Mouse (Mus musculus) kidney, embryonic 15.5 days (tissue): ENCODE data around the gene Spata2. TPM values are rescaled to one million over a fixed set of nuclear protein-coding genes. Genes with fewer than 3 reads are reported as not detected.

ENCODE experiments used
- ATAC-seq: fragments of 200-750 bp; cut with Nextera tagmentation; replicated peaks from 2 replicates; pipeline ENCODE4 v1.8.0; 2017; ENCODE audit warnings: moderate TSS enrichment; ENCODE audit not compliant: low FRiP score
- H3K27ac ChIP-seq: fragments of 300-500 bp; sonication (generic); 2 replicates; pipeline ENCODE4 v1.5.1; 2015; ENCODE audit warnings: mild to moderate bottlenecking, inconsistent platforms
- H3K27me3 ChIP-seq: fragments of 300-500 bp; sonication (generic); 2 replicates; pipeline ENCODE4 v1.6.1; 2015; ENCODE audit warnings: inconsistent platforms
- H3K36me3 ChIP-seq: fragments of 300-500 bp; sonication (generic); 2 replicates; pipeline ENCODE4 v1.6.1; 2015; ENCODE audit warnings: inconsistent platforms
- H3K4me1 ChIP-seq: fragments of 300-500 bp; sonication (generic); 2 replicates; pipeline ENCODE4 v1.6.1; 2015; ENCODE audit warnings: inconsistent platforms
- H3K4me2 ChIP-seq: fragments of 300-500 bp; sonication (generic); 2 replicates; pipeline ENCODE4 v1.6.1; 2015; ENCODE audit warnings: moderate library complexity, mild to moderate bottlenecking, inconsistent platforms
- H3K4me3 ChIP-seq: fragments of 300-500 bp; sonication (generic); replicated peaks from 2 replicates; pipeline ENCODE4 v1.5.1; 2015; ENCODE audit warnings: mild to moderate bottlenecking, inconsistent platforms
- H3K9ac ChIP-seq: fragments of 300-500 bp; sonication (generic); 2 replicates; pipeline ENCODE4 v1.6.1; 2015; ENCODE audit warnings: mild to moderate bottlenecking, inconsistent platforms
- H3K9me3 ChIP-seq: fragments of 300-500 bp; sonication (generic); replicated peaks from 2 replicates; pipeline ENCODE4 v1.6.1; 2016; ENCODE audit warnings: inconsistent platforms
- WGBS: fragments of 180-500 bp; shearing (Covaris S2); methylation state at CpG from one replicate; pipeline ENCODE4 v1.1.7; 2015; ENCODE audit warnings: mixed read lengths; 5-methylcytosine and 5-hydroxymethylcytosine counted together
- polyA plus RNA-seq: library from polyadenylated mRNA; unstranded; fragments of >200 nt; fragmentation: Nextera tagmentation; extraction: Ambion mirVana; gene quantifications from 2 replicates; pipeline ENCODE4 v1.2.1, GENCODE M21; 2015

Spata2 gene
- polyA plus RNA-seq, 1 experiment from 2014 or later: 17.8 TPM

DNA sequence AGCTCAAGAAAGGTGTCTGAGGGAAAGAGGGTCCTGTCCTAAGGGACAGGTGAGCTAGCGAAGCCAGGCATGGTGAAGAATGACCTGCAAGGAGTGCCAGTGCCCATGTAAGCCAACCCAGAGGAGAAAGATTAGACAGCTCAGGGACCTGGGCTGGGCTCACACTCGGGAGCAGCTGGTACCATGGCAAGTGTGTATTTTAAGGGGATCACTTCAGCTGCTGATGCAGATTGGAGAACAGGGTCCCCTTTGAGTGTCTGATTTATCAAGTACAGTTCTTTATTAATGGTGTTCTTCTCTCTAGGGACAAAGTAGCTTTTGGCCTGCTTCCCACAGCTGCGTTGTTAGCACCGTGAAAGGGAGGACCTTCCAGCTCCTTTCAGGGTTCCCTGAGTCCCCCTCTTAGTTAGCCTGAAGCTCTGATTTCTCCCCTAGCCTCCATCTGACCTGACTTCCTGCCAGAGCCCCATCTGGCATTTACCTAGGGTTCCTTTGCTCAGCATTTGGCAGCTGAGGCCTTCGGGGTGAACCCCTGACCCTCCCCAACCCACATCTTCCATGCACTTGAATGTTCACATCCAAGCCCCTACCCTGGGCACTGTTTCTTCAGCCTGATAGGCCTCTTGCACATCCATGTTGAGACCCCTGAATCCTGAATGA is 36.2 kb downstream of the Spata2 start:
- Histone ChIP-seq H3K27me3 (no peaks in the 10 kb centered on the region), H3K4me1 (no peaks in the 10 kb centered on the region), H3K9me3 (no peaks in the 10 kb centered on the region), H3K36me3 (peaks cover 90% of the 10 kb centered on the region), H3K27ac (no peak overlapping the region), H3K4me3 (no peak overlapping the region), H3K9ac (no peak overlapping the region), H3K4me2 (no peak overlapping the region)
- ATAC-seq: no peak
- WGBS: 92% methylated on average over 5 of the region's 5 CpGs

DNA sequence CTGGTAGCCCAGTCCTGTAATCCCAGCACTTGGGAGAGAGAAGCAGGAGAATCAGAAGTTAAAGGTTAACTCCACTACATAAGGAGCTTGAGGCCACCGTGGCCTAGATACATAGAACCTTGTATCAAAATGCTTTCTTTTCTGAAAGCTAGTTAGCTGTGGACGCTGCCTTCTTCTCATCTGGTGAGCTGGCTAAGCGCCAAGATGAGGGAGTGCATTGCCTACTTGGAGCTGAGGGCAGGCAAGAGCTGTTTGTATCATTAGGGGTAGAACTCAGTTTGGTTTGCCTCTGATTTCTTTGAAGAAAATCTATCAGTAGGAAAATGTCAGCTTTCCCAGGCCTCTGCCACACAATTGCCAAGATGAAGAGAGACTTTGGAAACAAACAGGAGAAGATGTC is 38.9 kb downstream of the Spata2 start:
- Histone ChIP-seq H3K9ac (no peak overlapping the region), H3K36me3 (peaks cover 88% of the 10 kb centered on the region), H3K27me3 (no peaks in the 10 kb centered on the region), H3K4me3 (no peak overlapping the region), H3K4me1 (peaks cover 3% of the 10 kb centered on the region; the same call in 1 of the 2 replicates), H3K4me2 (no peak overlapping the region), H3K27ac (no peak overlapping the region), H3K9me3 (no peaks in the 10 kb centered on the region)
- ATAC-seq: no peak
- 75% methylated on average over 3 of the region's 3 CpGs for WGBS

DNA sequence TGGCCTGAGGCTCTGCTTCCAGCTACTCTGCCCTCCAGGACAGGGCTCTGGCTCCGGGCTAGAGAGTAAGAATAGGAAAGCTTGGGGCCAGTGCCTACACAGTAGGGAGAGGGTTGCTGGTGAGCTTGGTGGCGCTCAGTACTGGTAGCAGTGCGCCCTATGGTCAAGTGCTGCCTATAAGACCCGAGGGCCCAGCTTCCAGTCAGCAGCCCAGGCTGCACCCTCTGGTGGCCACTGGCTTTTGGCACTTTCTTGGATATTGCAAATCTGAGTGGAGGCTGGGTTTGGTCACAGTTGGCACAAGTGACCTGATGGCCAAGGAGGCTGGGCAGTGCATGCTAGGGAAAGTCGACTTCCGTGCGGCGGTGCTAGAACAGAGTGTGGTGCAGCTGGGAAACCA is 42.0 kb downstream of the Spata2 start:
- 95% methylated on average over 8 of the region's 8 CpGs for whole genome bisulfite sequencing
- ATAC-seq: no peak
- H3K9me3 ChIP-seq: no peaks in the 10 kb centered on the region
- no peak overlapping the region for H3K9ac ChIP-seq
- H3K4me1 ChIP-seq: peaks cover 12% of the 10 kb centered on the region
- H3K36me3 ChIP-seq: peaks cover 82% of the 10 kb centered on the region
- no peak overlapping the region for H3K4me2 ChIP-seq
- no peak overlapping the region for H3K4me3 ChIP-seq
- no peak overlapping the region for H3K27ac ChIP-seq
- H3K27me3 ChIP-seq: no peaks in the 10 kb centered on the region

DNA sequence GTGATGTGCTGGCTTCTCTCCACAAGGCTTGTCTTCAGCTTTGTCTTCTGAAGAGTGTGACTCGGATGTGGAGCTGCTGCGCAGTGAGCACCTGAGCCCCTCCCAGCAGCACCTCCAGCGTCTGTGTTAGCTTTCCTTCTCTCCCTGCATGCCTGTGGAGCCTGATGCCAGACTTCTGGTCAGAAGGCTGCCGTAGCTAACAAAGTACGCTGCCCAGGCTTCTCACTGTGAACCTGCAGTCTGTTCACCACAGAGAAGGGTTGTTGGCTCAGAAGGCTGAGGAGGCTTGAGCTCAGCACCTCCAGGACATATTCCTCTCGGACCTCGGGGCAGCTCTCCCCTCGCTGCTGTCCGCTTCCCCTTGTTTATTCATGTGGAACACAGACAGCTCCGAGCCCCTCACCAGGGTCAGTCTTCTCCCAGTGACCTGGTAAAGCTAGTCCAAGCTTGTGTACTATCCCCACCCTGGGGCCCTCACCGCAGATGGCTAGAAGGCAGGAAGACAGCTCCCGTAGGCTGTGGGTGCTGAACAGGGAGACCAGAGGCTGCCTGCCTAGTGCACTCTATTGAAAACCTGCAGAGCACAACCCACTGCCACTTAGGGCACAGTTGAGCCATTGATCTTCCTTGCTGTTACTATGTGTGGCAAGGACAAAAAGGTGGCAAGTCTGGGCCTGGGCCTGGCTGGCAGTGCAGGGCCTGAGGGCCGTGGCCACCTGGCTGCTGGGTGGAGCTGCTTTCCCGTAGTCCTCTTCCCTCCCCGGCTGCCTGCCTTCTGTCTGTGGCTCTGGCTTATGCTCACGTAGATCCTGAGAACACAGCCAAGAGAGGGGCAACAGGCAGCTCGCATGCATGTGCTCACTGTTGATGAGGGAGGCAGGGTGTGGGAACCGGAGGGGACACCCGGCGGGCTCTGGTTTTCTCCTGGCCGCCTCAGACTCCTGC is 43.1 kb downstream of the Spata2 start:
- Histone ChIP-seq H3K9me3 (no peaks in the 10 kb centered on the region), H3K4me3 (no peak overlapping the region), H3K27me3 (no peaks in the 10 kb centered on the region), H3K4me2 (no peak overlapping the region), H3K9ac (no peak overlapping the region), H3K4me1 (peaks cover 22% of the 10 kb centered on the region), H3K36me3 (peaks cover 79% of the 10 kb centered on the region), H3K27ac (0 out of 2 replicates have a peak overlapping the region, but pooled peaks have one; percentile 14)
- no peak for ATAC-seq
- 83% methylated on average over 21 of the region's 21 CpGs for whole genome bisulfite sequencing

DNA sequence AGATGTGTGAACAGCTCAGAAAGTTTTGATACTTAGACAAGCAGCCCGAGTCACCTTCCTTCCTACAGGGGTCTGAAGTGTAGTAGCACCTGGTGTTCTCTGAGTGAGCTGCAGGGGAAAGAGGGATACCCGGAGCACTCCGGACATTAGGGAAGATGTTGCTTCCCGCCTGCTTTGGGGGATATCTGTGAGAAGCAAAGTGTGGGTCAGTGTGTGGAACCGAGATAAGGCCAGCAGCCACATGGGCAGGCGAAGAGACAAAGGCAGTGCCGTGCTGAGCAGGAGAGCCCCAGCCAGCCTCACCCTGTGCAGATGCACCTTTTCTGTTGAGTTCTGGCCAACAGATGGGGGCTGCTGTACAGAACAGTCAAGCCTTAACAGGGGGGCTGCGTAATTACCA is 45.1 kb downstream of the Spata2 start:
- Histone ChIP-seq H3K4me1 (peaks cover 22% of the 10 kb centered on the region), H3K27ac (no peak overlapping the region), H3K9me3 (no peaks in the 10 kb centered on the region), H3K36me3 (peaks cover 78% of the 10 kb centered on the region), H3K9ac (no peak overlapping the region), H3K27me3 (no peaks in the 10 kb centered on the region), H3K4me2 (no peak overlapping the region), H3K4me3 (no peak overlapping the region)
- WGBS: 92% methylated on average over 8 of the region's 8 CpGs
- ATAC-seq: 0 out of 2 replicates have a peak, but pooled peaks have one; percentile 41

DNA sequence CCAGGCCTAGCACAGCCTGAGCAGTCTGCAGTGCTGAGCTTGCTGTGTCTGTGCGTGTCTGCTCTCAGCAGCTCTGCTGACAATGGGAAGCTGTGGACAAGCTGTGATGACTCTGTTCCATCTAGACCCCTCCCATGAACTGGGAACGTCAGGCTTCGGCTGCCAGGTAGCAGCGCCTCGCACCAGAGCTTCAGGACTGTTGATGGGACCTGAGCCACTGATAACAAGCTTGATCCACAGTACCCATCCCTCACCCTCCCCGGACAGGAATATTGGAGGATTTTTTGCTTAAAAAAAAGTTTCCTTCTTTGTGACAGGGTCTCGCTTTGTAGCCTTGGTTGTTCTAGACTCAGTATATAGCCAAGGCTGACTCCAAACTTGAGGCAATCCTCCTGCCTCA is 45.5 kb downstream of the Spata2 start:
- Histone ChIP-seq H3K27ac (no peak overlapping the region), H3K27me3 (no peaks in the 10 kb centered on the region), H3K4me2 (no peak overlapping the region), H3K4me1 (peaks cover 22% of the 10 kb centered on the region), H3K36me3 (peaks cover 80% of the 10 kb centered on the region), H3K9ac (no peak overlapping the region), H3K4me3 (no peak overlapping the region), H3K9me3 (no peaks in the 10 kb centered on the region)
- ATAC-seq: no peak
- WGBS: 92% methylated on average over 7 of the region's 7 CpGs

DNA sequence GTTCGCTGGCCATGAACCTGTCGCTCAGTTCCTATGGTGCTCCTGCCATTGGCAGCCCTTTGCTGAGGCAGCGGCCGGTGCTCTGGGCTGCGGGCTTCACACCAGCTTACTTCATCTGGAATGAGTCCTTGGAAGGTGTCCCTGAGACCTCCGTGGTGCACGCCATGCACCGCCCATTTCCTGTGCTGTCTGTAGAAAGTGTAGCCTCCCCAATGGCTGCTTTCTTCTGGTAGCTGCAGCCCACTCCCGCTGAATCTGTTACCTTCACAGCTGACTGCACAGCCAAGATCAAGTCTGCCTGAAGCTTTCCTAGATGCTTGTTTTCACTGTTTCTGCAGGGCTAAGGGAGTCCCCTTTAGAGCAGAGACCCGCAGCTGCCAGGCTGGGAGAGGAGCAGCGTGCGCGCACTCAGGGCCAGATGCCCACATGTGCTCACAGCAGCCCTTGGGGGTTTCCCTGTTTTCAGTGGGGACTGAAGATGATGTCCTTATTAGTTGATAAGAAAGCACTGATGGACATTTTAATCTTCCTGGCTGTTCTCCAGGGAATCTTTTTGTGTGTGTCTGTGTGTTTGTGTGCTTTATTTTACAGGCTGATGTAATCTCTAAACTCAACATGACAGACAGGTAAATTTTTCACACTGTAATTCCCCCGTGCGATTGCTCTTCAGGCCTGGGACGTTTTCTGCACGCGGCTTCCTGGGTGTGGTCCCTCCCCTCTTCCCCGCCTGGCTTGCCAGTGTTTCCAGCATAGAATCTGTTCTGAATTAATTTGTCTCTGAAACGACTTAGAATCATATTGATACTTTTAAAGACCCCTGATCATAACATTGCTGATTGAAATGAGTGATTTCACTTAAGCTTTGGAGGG is 46.5 kb downstream of the Spata2 start:
- Histone ChIP-seq H3K27ac (peak overlapping the region; percentile 63), H3K4me2 (no peak overlapping the region), H3K9ac (no peak overlapping the region), H3K27me3 (no peaks in the 10 kb centered on the region), H3K4me3 (no peak overlapping the region), H3K36me3 (peaks cover 84% of the 10 kb centered on the region), H3K9me3 (no peaks in the 10 kb centered on the region), H3K4me1 (peaks cover 22% of the 10 kb centered on the region)
- 52% methylated on average over 20 of the region's 20 CpGs for WGBS
- ATAC-seq: peak; percentile 77

DNA sequence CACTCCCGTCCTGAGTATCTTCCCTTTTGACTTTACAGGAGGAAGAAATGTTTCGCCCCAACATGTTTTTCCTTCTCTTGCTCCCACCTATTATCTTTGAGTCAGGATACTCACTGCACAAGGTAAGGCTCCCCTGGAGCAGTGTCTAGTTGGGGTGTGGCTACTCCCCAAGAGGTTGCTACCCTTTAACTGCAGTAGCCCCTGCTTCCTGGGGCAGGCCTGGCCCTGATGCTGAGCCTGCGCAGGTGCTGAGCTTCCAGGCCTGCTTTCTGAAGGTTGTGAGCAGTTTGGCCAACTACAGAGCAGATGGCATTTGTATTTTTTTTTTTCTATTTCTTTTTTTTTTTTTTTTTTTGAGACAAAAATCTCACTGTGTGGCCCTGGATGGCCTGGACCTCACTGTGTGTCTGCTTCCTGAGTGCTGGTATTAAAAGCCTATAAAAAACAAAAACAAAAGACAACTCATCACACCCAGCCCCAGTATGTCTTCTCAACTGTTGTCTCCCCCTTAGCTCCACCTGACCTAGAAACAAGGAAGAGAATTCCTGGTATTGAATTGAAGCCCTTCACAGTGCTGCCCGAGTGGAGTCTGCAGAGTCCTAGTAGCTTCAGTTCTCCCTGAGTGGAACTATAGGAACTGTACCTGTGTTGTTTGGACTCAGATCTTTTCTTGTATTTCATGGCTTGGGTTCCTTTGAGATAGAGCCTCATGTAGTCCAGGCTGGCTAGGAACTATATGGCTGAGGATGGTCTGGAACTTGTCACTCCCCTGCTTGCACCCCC is 49.1 kb downstream of the Spata2 start:
- Histone ChIP-seq H3K27me3 (no peaks in the 10 kb centered on the region), H3K27ac (no peak overlapping the region), H3K9ac (no peak overlapping the region), H3K4me2 (no peak overlapping the region), H3K36me3 (peaks cover 79% of the 10 kb centered on the region), H3K9me3 (no peaks in the 10 kb centered on the region), H3K4me3 (no peak overlapping the region), H3K4me1 (peaks cover 19% of the 10 kb centered on the region)
- ATAC-seq: no peak
- WGBS: 89% methylated on average over 4 of the region's 4 CpGs

DNA sequence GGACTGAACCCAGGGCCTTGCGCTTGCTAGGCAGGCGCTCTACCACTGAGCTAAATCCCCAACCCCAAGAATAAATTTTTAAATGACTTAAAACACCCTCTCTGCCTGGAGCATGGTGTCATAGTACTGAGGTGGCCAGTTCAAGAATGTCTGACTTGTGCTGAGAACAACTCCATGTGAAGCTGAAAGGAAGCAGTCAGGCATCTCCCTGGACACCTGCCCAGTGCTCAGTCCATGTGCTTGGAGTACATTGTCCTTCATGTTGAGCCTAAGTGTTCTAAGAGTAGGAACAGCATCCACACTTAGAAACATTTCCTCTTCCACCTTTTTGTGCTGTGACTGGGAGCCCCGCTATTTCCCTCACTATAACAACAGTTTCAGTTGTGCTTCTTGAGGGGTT is 53.3 kb downstream of the Spata2 start:
- Histone ChIP-seq H3K4me1 (no peaks in the 10 kb centered on the region), H3K9ac (no peak overlapping the region), H3K27ac (no peak overlapping the region), H3K4me3 (no peak overlapping the region), H3K27me3 (no peaks in the 10 kb centered on the region), H3K9me3 (no peaks in the 10 kb centered on the region), H3K4me2 (no peak overlapping the region), H3K36me3 (peaks cover 87% of the 10 kb centered on the region)
- no peak for ATAC-seq
- 97% methylated on average over 3 of the region's 3 CpGs for WGBS

DNA sequence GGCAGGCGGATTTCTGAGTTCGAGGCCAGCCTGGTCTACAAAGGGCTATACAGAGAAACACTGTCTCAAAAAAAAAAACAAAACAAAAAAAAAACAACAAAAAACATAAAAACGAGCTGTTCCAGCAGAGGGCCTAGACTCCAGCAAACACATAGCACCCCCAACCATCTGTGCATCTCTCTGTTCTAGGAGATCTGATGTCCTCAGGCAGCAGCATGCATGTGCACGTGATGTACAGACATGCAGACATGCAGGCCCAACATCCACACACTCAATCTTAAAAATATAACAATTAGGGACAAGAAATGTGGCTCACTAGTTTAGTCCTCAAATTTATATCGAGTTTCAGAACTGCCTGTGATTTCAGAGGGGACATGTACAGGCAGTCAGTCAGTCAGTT is 56.3 kb downstream of the Spata2 start:
- ATAC-seq: no peak
- Histone ChIP-seq H3K36me3 (peaks cover 82% of the 10 kb centered on the region), H3K27me3 (no peaks in the 10 kb centered on the region), H3K9me3 (no peaks in the 10 kb centered on the region), H3K27ac (no peak overlapping the region), H3K9ac (no peak overlapping the region), H3K4me1 (no peaks in the 10 kb centered on the region), H3K4me3 (no peak overlapping the region), H3K4me2 (no peak overlapping the region)
- WGBS: 86% methylated on average over 5 of the region's 5 CpGs

DNA sequence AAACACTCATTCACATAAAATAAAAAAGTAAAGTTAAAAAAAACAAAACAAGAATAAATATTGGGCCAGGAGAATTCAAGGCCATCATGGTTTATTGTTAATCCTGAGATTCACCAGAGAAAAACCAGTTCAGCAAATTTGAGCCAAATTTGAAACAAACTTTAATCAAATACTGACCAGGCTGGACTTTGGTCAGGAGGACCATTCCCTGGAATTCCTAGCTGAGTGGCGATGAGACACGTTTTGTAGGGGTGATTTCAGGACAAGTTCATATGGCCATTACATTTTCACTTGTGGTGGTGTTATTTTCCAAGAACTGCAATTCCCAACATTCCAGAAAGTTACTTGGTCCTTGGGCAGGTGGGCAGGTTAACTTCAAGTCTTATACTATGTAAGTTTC is 57.1 kb downstream of the Spata2 start:
- Histone ChIP-seq H3K4me1 (no peaks in the 10 kb centered on the region), H3K4me2 (no peak overlapping the region), H3K4me3 (no peak overlapping the region), H3K9ac (no peak overlapping the region), H3K27ac (no peak overlapping the region), H3K36me3 (peaks cover 82% of the 10 kb centered on the region), H3K27me3 (no peaks in the 10 kb centered on the region), H3K9me3 (no peaks in the 10 kb centered on the region)
- 92% methylated on average over 2 of the region's 2 CpGs for WGBS
- no peak for ATAC-seq
